Mouse (Mus musculus) gastrocnemius, postnatal 25 days (tissue): ENCODE data around the gene Gm17428. TPM values are rescaled to one million over a fixed set of nuclear protein-coding genes. Genes with fewer than 3 reads are reported as not detected.
"Not testable (repeated sequence)": the region's sequence is repeated elsewhere in the genome, so short reads cannot be mapped to it uniquely, and the experiment has no call there.

Experiments
- DNase-seq: peaks from one replicate; pipeline ENCODE4 v3.0.0; 2022
- total RNA-seq, 2 experiments: library from RNA; stranded (reverse); gene quantifications; 1 replicate in 1 of 2; 2 replicates in 1 of 2; pipeline ENCODE4 v1.2.3; 2021

The Gm17428 gene
- total RNA-seq, 2 experiments from 2014 or later = not detected

DNA sequence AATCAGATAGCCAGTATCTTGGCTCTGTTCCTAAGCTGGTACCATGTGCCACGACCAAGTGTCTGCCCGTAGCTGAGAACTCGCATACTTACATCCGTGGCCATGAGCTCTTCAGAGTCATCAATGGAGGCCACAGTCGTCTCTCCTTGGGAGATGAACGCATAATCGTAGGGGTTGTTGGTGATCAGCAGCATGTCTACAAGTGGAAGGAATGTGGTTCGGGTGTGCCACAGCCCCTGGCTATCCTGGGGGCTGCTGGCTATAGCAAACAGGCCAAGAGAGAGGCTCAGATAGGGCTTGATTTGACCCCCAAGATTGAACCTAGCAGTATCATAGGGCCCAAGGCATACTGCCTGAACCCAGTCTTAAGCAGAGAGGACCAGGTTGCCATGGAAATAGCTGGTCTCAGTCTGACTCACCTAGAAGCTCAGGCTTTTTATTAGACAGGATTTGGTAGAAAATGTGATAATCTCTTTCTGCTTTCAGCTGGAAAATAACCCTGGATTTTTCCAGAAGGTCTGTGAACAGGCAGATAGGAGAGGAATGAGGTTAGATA is 13.2 kb downstream of the Gm17428 start:
- no peak for DNase-seq

DNA sequence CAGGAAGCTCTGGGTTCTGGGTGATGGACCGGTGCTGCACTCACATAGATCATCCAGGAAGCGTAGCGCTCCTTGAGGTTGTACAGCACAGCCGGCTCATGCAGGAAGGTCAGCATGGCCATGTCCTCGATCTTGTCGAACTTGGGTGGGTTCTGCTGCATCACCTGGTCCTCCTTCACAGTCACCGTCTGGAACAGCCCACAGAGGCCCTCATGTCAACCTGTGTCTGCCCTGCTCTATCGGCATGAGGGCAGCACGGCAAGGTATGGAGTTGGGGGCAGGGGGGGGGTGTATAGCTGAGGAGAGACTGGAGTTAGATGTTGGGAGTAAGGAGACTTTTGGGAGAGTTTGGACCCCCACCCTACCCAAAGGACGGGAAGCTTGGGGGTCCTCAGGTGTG is 15.5 kb downstream of the Gm17428 start:
- no peak for DNase-seq

DNA sequence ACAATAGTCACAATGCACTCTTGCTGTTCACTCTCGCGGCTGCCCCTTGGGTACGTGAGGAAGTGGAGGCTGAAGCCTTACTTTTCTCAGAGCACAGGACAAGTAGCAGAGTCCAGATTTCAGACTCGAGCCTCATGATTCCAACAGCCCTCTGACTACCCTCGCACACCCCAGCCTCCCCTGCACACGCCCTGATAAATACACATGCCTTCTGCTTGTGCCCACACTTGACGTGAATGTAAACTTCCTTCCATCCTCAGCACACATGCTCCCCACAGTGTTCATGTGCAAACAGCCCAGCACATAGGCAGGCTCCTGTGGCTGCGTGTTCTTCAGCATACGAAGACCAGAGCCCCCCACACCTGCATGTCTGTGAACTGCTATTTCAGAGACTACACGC is 16.9 kb downstream of the Gm17428 start:
- no peak for DNase-seq

DNA sequence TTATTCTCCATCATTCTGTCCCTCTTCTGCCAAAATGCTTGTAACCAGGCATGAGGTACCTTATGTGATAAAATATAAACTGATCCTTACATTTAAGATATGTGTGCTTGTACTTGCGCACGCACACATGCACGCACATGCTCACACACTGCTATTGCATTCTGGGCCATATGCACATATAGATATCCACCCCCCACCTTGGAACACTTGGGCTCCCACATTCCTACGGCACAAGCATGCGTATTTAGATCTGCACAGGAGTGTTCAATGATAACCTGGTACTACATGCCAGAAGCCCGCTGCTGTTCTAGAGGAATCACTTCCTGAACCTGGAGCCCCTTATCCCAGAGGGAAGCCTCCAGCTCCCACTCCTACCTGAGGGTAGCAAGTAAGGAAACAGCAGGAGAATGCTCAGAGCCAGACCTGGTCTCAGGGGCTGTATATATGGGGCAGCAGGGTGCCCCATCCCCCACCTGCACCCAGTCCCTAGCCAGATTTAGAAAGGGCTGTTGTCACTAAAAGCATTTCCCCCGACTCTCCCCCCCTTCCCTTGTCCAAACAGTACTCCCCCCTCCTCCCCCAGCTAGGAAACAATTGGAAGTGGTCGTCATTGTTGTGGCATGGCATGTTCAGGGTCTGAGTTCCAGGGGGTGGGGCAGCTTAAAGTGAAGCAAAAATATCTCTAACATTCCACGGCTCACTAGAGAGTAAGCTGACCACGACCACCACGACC is 17.6 kb downstream of the Gm17428 start, which contains the start of gene Myh7:
TSS of gene Myh7 (minus strand) at position 491 of the 733 bp plus-strand sequence.
- no peak for DNase-seq

DNA sequence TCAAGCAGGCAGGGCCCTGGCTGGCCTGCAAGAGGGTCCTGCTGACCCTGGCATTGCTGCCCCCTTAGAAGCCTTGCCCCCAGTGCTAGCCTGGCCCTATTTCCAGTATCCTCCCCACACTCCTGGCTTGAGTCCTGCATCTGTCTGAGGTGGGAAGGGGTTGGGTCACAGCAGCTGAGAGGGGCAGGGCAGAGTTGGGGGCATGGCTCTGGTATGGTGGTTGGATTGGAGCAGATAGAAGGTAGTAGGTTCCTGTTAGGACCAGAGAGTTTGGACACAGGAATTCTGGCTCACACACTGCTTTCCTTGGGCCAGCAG is 18.1 kb downstream of the Gm17428 start:
- DNase-seq = no peak

DNA sequence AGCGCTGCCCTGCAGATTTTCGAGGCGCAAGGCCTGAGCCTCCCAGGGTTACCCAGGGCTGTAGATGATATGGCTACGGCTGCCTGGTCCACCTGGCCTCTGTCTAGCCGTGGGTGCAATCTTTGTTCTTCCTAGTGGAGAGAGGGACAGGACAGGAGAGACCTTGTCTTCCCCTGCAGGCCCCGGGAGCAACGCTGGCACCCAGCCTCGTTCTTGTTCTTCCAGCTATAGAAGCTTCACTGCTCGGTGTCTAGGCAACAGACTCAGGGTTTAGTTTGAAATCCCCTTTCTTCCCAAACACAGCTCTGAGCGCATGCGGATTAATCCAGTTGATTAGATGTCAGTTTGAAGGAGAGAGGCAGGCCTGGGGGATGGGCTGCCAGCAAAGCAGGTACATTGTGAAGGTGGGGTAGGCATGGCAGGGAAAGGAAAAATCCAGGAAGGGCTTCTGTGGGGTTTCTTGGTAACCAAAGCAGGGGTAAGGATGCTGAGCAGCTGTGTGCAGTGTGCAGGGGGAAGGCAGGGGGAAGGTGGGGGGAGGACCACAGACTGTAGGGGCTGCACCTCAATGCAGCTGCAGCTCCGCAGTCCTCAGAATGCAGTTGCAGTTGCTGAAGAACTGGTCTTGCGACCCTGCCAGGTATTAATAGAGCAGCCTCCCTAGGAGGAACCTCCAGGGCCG is 18.9 kb downstream of the Gm17428 start:
- DNase-seq = no peak

DNA sequence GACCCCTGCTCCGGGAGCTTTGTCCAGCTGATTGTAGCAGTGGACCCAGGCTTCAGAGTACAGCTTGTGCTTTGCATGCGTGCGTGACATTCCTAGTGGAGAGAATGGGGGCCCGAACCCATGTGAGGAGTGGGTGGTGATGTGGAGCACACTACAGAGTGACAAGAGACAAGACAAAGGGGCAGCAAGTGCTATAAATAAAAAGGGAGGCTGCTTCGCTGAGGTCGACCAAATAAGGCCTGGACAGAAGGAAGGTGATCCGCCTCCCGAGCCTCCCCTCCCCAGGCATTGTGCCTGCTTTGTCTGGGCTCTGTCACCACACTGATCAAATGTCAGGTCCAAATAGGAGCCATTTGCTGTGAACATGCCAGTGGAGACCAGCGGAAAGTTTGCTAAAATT is 20.1 kb downstream of the Gm17428 start:
- no peak for DNase-seq

DNA sequence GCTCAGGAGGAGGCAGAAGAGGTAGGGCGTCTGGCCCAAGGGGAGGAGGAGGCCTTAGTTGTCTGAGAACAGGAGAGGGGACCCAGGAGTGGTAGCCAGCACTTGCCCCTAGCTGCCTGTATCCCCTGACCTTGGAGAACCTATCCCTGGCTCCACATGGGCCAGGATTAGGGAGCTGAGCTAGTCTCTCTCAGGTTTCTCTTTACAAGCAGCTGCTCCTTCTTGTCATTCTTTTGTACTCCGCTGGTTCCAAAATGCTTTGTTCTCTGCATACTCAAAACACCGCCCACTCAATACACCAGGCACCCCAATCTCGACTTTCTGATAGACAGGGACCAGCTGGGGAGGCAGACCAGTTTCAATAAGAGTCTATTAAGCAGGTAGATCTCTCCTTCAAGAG is 20.6 kb downstream of the Gm17428 start:
- no peak for DNase-seq

DNA sequence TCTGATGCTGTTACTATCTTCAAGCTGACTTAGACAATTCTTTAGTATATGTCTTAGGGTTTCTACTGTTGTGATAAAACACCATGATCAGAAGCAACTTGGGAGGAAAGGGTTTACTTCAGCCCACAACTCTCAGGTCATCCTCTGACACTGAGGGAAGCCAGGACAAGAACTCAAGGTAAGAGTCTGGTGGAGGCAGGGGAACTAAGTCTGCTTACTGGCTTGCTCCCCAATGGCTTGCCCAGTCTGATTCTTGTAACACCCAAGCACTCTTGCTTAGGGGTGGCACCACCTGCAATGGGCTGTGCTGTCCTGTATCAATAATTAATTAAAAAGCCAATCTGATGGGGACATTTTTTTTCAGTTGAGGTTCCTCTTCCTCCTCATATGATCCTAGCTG is 21.9 kb downstream of the Gm17428 start:
- no peak for DNase-seq

DNA sequence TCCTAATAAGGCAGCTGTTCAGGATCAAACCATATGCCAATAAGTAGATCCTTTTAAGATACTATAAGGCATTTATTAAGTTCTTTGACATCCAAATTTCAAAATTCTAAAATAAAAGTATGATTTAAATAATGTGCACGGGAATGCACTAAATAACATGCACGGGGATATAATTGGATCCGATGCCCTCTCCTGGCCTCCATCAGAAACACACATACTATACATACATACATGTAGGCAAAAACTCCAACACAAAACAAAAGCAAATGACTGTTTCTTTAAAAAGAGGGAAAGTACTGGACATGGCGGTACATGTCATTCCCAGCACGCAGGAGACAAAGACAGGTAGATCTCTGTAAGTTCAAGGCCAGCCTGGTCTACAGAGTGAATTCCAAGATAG is 23.1 kb downstream of the Gm17428 start:
- not testable (repeated sequence) for DNase-seq

DNA sequence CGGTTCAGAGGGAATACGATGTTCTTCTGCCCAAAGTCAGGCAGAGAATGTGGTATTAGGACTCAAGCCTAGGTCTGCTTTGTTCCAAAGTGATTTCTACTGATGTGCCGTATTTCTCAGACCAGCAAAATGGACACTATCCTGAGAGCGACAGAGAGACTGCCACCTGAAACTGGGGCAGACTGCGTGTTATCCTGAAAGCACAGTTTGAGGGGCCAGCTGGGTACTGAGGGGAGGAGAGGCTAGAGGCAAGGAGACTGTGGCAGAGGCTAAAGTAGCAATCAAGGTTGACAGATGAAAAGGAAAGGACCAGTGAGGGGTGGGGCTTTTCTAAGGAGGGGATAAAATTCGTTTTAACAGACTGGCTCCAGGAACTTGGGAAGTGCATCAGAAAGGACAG is 24.1 kb downstream of the Gm17428 start:
- DNase-seq = no peak

DNA sequence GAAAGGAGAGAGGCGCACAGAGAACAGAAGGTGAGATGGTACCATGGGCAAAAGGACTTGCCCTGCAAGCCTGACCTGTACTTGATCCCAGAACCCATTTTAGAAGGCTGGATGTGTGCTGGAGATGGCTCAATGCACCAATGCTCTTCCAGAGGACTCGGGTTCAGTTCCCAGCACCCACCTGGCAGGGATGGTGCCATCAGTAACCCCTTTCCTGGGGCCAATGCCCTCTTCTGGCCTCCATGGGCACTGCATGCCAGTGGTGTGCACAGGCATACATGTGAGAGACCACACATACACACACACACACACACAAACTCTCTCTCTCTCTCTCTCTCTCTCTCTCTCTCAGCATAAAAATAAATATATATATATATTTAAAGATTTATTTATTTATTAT is 24.7 kb downstream of the Gm17428 start:
- no peak for DNase-seq

DNA sequence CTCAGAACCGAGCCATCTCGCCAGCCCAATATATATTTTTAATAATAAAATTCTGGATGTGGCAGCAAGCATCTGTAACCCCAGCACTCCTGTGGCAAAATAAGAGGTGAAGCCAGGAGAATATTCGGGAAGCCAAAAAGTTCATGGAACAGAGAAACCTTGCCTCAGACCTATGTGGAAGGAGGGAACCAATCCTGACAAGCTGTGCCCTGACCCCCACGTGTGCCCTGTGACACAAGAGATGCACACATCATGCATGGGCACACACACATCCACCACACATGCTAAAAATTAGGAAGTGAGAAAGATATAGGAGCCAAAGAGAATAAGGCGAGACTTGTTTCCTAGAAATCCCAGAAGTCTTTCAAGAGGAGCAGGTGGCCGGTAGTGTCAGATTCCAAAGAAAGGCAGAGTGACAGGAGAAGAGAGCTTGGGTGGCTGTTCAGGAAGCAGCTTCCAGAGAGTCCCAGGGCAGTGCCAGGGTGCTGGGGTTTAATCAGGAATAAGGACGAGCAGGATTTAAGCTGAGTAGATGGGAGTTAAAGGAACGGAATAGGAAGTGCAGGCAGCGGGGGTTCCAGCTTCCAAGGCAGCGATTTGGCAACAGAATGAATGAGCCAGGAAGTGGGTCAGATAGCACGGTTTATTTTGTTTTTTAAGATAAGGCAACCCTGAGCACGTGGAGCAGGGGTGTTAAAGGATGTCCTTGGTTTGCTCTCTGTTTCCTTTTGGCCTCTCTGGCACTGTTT is 25.4 kb downstream of the Gm17428 start:
- no peak for DNase-seq

DNA sequence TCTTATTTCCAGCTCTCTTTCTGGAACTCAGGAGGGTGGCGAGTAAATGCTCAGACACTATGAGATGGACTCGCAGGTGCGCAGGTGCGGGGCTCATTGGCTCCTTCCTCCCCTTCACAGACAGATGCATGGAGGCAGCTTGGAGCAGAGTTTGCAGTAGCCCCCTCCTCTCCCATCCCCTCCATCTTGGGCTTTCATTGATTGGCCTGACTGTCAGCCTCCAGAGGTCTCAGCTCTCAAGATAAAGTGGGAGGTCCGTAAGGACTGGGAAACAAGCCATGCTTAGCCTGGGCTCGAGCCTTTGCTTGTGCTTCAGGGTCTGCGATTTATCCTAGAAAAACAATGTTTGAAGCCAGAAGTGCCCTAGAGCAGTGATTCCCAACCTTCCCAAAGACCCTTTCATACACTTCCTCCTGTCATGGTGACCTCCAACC is 26.0 kb downstream of the Gm17428 start:
- DNase-seq = no peak

DNA sequence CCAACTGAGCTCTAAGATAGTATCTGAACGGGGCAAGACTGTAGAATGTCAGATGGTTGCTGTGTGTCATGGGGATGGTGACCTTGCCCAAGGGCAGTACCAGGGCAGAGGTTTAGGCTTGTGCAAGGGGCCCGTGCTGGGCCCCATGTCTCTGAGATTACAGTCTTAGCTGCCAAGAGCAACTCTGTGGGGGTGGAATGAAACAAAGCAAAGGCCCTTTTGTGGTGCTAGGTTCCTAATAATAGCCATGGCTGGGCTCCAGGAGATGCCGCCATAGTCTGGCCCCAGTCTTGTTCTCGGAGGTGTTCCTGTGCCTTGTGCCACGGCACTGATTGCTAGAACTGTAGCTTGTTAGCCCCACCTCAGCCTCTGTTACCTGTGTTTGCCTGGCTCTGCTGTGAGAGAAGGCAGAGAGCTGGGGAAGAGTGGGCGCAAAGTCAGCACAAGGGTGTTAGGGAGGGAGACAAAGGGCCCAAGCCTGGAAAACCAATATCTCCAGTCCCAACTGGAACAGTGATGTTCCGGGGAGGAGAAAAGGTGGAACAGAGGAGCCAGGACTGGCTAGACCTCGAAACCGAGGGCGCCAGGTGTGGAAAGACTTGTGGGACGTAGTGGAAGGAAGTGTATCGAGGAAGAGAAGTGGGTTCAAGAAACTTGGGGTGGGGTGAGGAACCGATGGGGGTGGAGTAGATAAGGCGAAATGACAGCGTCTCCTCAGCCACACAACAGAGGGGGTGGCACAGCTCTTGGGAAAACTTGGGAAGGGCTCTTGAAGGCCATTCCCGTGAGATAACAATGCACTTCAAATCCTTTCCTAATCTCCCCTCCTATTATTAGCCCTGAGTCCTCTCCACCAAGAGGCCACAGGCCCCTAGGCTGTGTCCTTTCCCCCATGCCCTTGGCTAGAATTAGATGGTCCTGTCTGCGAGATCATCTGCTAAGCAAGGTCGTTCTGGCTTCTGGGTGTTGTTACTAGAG is 27.4 kb downstream of the Gm17428 start:
- no peak for DNase-seq

DNA sequence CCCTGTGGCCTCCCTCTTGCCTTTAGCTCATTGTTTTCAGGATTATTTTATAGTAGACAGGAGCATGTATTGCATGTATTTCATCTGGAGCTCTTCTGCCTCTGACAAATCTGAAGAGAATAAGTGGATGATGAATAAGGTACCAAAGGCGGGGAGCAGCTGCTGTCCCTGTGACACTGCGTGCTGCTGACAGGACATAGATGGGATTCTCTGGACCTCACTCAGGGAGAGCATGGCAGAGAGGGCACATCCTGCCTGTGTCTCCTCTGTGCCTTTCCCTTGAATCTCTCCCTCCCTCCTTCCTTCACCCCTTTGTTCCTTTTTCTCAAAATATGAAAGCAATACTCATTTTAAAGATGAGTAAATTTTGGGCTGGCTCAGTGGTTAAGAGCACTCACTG is 28.8 kb downstream of the Gm17428 start:
- no peak for DNase-seq

DNA sequence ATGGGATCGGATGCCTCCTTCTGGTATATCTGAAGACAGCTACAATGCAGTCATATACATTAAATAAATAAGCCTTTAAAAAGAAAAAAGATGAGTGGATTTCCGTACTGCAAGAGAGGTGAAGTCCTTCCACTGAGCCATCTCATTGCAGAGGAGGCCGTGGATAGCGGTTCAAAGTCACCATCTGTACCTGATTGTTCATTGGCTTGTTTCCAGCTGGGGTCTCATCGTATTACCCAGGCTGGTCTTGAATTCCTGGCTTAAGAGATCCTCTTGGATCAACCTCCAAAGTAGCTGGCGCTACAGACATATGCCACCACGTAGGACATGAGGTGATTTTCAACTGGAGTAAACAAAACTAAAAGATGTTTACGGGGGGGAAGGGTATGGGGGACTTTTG is 29.2 kb downstream of the Gm17428 start:
- DNase-seq = no peak

DNA sequence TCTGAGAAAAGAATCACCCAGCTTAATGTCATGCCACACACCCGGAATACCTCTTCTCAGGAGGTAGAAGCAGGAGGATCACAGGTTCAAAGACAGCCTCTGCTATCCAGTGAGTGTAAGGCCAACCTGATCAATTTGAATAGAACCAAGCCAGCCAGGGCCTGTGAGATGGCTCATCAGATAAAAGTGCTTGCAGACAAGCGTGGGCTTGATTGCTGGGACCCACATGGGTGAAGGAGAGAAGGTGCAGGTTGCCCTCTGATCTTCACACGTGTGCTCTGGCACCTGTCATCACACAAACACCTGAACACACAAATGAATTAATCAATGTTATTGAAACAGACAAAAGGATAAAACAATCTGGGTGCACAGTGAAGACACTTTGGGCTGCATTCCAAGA is 29.8 kb downstream of the Gm17428 start:
- no peak for DNase-seq

DNA sequence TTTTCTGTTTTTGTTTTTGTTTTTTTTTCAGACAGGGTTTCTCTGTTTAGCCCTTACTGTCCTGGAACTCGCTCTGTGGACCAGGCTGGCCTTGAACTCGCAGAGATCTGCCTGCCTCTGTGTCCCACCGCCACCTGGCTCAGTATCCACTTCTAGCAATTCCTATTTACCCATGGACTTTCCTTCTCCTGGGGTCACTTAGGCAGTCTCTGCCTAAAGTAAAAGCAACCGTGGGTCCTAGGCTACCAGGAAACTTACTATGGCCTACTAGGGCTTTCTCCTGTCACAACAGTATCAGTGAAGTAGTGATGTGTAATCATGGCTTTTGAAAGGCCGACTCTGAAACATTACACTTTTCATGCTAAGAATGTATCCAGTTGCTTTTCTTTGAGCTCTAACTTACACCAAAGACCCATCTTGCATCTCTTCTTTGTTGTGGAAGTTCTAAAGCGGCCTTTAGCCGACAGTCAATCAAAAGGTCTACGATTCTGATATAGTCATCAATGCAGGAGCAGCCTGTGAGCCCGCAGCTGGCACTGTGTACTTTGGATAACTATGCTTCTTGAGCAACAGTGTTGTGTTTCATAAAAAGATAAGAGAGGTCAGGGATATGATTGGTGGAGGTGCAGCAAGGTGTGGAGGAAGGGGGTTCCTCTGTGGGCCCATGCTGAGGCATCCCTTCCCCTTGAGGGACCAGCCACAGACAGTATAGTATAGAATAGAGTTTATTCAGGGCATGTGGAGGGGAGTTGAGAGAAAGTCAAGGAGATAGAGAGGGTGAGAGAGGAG is 30.6 kb downstream of the Gm17428 start:
- no peak for DNase-seq

DNA sequence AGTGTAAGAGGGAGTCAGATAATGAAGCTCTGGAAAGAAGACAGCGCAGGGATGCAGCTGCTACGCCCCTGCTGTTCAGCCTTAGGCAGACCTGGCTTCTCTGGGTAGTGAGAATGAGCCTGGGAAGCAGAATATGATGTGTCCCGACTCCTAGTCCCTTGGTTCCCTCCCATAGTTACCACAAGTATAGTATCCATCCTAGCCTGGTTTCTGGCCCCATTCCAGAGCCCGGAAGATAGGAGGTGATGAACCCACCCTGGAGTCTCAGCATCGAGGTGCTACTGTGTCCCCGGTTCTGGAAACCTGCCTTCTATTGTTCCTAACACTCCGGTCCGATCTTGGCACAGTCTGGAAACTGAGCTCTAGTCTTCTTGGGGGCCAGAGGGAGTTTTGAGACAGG is 31.7 kb downstream of the Gm17428 start:
- DNase-seq = no peak

DNA sequence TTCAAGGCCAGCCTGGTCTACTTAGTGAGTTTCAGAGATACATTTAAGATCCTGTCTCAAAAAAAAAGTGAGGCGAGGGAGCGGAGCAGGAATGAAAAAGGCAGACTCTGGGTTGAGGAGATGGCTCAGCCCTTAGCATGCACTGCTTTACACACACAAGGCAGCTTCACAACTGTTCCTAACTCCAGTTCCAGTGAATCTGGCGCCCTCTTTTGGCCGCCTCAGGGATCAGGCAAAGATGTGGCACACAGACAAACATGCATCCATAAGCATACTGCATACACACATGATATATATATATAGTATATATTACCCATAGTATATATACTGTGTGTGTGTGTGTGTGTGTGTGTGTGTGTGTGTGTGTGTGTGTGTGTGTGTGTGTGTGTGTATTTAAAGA is 34.4 kb downstream of the Gm17428 start:
- no peak for DNase-seq
